Mouse (Mus musculus): Measurements from ENCODE around the gene Ermard. TPM values are rescaled to one million over a fixed set of nuclear protein-coding genes. Genes with fewer than 3 reads are reported as not detected.

Gene Ermard
- polyA plus RNA-seq, 1 experiment from 2014 or later: 94.3 TPM

DNA sequence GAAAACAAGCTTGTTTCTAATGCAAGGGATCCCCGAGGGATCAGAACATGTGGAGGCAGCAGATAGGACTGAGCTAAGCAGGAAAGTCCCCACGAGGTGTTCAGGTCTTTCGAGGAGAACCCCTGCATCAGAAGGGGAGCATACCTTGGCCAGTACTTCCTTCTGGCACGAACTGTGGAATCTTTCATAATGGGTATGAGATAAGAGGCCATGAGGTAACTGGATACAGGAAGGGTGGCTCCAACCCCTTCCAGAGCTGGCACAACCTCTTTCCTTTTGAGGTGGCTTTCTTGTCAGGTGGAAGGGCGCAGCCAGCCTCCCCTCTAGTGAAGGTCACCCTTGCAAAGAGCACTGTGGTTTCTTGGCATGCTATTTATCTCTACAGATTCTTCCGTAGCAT is 55.8 kb downstream of the Ermard start:
- 87% methylated on average over 6 of the region's 6 CpGs for WGBS
- no peak overlapping the region for H3K4me2 ChIP-seq
- no peak overlapping the region for H3K9ac ChIP-seq
- no peaks in the 10 kb centered on the region for H3K36me3 ChIP-seq (ENCODE audit: poor library complexity, severe bottlenecking)
- no peak overlapping the region for H3K27ac ChIP-seq
- H3K9me3 ChIP-seq (replicated peaks): no peaks in the 10 kb centered on the region
- no peak for ATAC-seq
- peaks cover 6% of the 10 kb centered on the region for H3K4me1 ChIP-seq
- no peaks in the 10 kb centered on the region for H3K27me3 ChIP-seq
- no peak overlapping the region for H3K4me3 ChIP-seq

- H3K27me3 ChIP-seq: no peaks in the 10 kb centered on the region
- no peak overlapping the region for H3K27ac ChIP-seq
- 95% methylated on average over 1 of the region's 1 CpGs for WGBS
- H3K4me3 ChIP-seq: no peak overlapping the region
- H3K4me1 ChIP-seq: peaks cover under 1% of the 10 kb centered on the region
- no peaks in the 10 kb centered on the region for H3K9me3 ChIP-seq (replicated peaks)
- no peak overlapping the region for H3K4me2 ChIP-seq
- H3K36me3 ChIP-seq (ENCODE audit: poor library complexity, severe bottlenecking): no peaks in the 10 kb centered on the region
- ATAC-seq: no peak
- no peak overlapping the region for H3K9ac ChIP-seq
These were observed 57.7 kb downstream of the Ermard start for GRCm38 (mm10) chr17:15098677-15099076.

- no peak for ATAC-seq
- no peak overlapping the region for H3K4me3 ChIP-seq
- WGBS: 81% methylated on average over 4 of the region's 4 CpGs
- no peaks in the 10 kb centered on the region for H3K36me3 ChIP-seq (ENCODE audit: poor library complexity, severe bottlenecking)
- H3K27ac ChIP-seq: no peak overlapping the region
- H3K4me1 ChIP-seq: no peaks in the 10 kb centered on the region
- H3K27me3 ChIP-seq: no peaks in the 10 kb centered on the region
- no peak overlapping the region for H3K9ac ChIP-seq
- no peak overlapping the region for H3K4me2 ChIP-seq
- H3K9me3 ChIP-seq (replicated peaks): no peaks in the 10 kb centered on the region
These were observed 60.3 kb downstream of the Ermard start for GRCm38 (mm10) chr17:15101355-15101754.

- WGBS: 92% methylated on average over 9 of the region's 9 CpGs
- Histone ChIP-seq H3K9me3 (replicated peaks) (no peaks in the 10 kb centered on the region), H3K36me3 (ENCODE audit: poor library complexity, severe bottlenecking) (no peaks in the 10 kb centered on the region), H3K4me3 (no peak overlapping the region), H3K4me2 (no peak overlapping the region), H3K27me3 (no peaks in the 10 kb centered on the region), H3K27ac (no peak overlapping the region), H3K9ac (no peak overlapping the region), H3K4me1 (peaks cover 16% of the 10 kb centered on the region)
- no peak for ATAC-seq
These were observed 66.2 kb downstream of the Ermard start for GRCm38 (mm10) chr17:15107143-15107649.

- Histone ChIP-seq H3K4me1 (peaks cover 16% of the 10 kb centered on the region), H3K9ac (no peak overlapping the region; the same call in 1 of the 2 replicates), H3K27ac (peak overlapping the region; percentile 25; the same call in 1 of the 2 replicates), H3K9me3 (replicated peaks) (no peaks in the 10 kb centered on the region), H3K27me3 (no peaks in the 10 kb centered on the region), H3K36me3 (ENCODE audit: poor library complexity, severe bottlenecking) (no peaks in the 10 kb centered on the region), H3K4me3 (no peak overlapping the region; the same call in 1 of the 2 replicates), H3K4me2 (peak overlapping the region; percentile 45)
- WGBS: 40% methylated on average over 20 of the region's 20 CpGs
- peak; percentile 79 for ATAC-seq
These were observed 67.7 kb downstream of the Ermard start for GRCm38 (mm10) chr17:15108473-15109441.

DNA sequence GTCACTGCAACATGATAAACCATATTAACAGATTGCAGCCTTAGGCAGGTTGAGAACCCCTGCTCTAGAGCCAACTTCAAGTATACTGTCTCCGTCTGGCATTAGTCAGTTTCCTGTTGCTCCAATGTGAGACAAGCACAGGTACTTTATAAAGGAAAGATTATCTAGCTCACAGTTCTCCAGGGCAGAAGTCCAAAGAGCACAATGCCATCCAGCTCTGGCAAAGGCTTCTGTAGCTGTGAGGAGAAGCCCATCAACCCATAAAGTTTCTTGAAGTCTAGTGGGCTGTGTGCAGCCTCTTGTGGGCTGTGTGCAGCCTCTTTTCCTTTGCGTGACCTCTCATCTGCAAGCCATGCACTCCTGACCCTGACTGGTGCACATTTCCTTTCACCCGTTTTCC is 74.5 kb downstream of the Ermard start:
- Histone ChIP-seq H3K9me3 (replicated peaks) (no peaks in the 10 kb centered on the region), H3K4me2 (no peak overlapping the region), H3K36me3 (ENCODE audit: poor library complexity, severe bottlenecking) (no peaks in the 10 kb centered on the region), H3K4me1 (no peaks in the 10 kb centered on the region), H3K27me3 (no peaks in the 10 kb centered on the region), H3K4me3 (no peak overlapping the region), H3K27ac (no peak overlapping the region), H3K9ac (no peak overlapping the region)
- WGBS: 90% methylated on average over 3 of the region's 3 CpGs
- no peak for ATAC-seq

DNA sequence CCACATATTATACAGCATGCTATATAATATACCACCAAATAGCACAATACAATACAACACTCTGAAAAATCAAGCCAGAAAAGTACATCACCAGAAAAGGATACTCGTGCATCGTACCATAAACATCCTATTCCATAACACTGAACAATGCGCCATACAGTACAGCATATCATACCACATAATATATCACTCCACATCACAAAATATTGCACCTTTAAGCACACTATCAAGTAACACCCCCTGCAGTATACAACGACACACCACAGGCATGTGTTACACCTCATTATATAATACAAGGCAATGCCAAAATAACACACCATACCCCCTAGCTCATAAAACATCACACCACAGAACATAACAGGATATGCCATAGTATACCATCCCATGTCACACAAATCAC is 79.1 kb downstream of the Ermard start:
- H3K9ac ChIP-seq: no peak overlapping the region
- H3K4me3 ChIP-seq: no peak overlapping the region
- H3K4me2 ChIP-seq: no peak overlapping the region
- H3K4me1 ChIP-seq: no peaks in the 10 kb centered on the region
- no peaks in the 10 kb centered on the region for H3K9me3 ChIP-seq (replicated peaks)
- no peak for ATAC-seq
- no peaks in the 10 kb centered on the region for H3K36me3 ChIP-seq (ENCODE audit: poor library complexity, severe bottlenecking)
- H3K27ac ChIP-seq: no peak overlapping the region
- no peaks in the 10 kb centered on the region for H3K27me3 ChIP-seq
- WGBS: 94% methylated on average over 4 of the region's 4 CpGs

DNA sequence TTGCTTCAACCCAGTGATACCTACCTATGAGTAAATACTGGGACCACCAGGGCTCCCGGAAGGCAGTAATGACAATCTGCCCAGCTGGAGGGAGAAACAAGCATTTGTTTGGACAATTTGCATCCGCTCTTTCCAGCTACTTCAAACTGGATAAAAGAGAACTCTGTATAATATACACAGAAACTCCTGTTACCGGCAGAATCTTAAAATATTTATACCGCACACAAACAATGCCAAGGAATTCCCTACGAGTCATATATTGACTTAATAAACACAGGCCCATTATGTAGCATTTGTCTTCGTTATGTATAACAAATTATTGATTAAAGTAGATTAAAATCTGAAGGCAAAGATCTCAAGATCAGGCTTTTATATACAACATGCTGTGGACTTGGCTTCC is 79.6 kb downstream of the Ermard start:
- no peak overlapping the region for H3K27ac ChIP-seq
- 82% methylated on average over 6 of the region's 6 CpGs for WGBS
- H3K4me1 ChIP-seq: no peaks in the 10 kb centered on the region

DNA sequence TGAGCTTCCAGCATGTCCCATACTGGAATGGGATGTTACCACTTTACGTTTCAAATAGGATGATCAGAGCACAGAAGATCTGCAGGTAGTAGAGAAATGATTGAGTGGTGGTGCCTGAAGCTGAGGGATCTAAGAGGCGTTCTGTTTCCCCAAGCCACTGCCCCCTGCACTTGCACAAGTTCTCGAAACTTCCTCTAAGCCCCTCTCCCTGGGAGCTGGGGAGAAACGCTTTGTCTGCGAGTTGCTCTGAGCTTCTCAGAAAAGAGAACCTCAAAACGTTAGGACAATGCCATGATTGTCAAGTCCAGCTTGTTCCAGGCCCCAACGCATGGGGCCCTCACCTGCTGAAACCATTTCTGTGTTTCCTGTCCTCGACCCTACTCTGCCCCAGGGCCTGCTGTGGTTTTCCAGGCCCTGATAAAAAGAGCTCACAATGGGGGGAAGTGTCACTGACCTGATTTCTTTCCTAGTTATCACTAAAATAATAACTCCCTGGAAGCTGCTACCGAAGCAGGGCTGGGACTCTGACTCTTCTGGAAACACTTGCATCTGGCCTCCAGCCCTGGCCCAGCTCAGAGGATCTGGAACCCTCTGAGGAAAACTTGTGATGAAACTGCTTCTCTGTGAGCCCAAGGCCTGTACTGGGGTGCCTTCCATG is 88.8 kb downstream of the Ermard start:
- Histone ChIP-seq H3K27me3 (no peaks in the 10 kb centered on the region), H3K27ac (no peak overlapping the region), H3K9me3 (replicated peaks) (no peaks in the 10 kb centered on the region), H3K4me3 (no peak overlapping the region), H3K9ac (no peak overlapping the region), H3K36me3 (ENCODE audit: poor library complexity, severe bottlenecking) (no peaks in the 10 kb centered on the region), H3K4me2 (no peak overlapping the region), H3K4me1 (no peaks in the 10 kb centered on the region)
- WGBS: 76% methylated on average over 9 of the region's 9 CpGs
- ATAC-seq: no peak

More for the DNA sequence above, 79.6 kb downstream of the Ermard start:
- H3K36me3 ChIP-seq (ENCODE audit: poor library complexity, severe bottlenecking): no peaks in the 10 kb centered on the region
- H3K27me3 ChIP-seq: no peaks in the 10 kb centered on the region
- no peaks in the 10 kb centered on the region for H3K9me3 ChIP-seq (replicated peaks)
- H3K4me3 ChIP-seq: no peak overlapping the region
- no peak overlapping the region for H3K9ac ChIP-seq
- H3K4me2 ChIP-seq: no peak overlapping the region
- no peak for ATAC-seq

DNA sequence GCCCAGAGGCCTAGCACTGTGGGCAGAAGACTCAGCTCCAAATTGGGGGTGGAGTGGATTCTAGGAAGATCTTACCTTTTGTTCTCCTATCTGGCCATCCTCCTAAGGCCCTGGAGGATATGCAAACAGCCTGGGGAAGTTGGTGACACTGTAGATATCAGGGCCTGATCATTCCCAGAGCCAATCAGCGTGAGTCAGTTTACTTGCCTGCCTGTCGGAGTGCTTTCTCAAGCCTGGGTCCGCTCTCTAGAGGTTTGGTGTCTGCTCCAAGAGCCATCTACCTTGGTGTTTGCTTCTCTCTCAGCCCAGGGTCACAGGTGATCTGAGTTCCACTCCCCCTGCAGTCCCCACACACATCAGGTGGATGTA is 89.3 kb downstream of the Ermard start:
- no peaks in the 10 kb centered on the region for H3K9me3 ChIP-seq (replicated peaks)

GRCm38 (mm10) chr17:15134905-15135669 is 94.1 kb downstream of the Ermard start:
- no peaks in the 10 kb centered on the region for H3K36me3 ChIP-seq (ENCODE audit: poor library complexity, severe bottlenecking)
- WGBS: 91% methylated on average over 12 of the region's 12 CpGs
- ATAC-seq: no peak
- H3K4me3 ChIP-seq: no peak overlapping the region
- no peaks in the 10 kb centered on the region for H3K9me3 ChIP-seq (replicated peaks)
- no peak overlapping the region for H3K4me2 ChIP-seq
- H3K27ac ChIP-seq: no peak overlapping the region
- no peak overlapping the region for H3K9ac ChIP-seq
- H3K4me1 ChIP-seq: peaks cover 4% of the 10 kb centered on the region; the same call in 1 of the 2 replicates
- no peaks in the 10 kb centered on the region for H3K27me3 ChIP-seq

More for the DNA sequence above, 89.3 kb downstream of the Ermard start:
- no peaks in the 10 kb centered on the region for H3K27me3 ChIP-seq
- WGBS: 87% methylated on average over 3 of the region's 3 CpGs
- H3K9ac ChIP-seq: no peak overlapping the region
- ATAC-seq: no peak
- H3K4me3 ChIP-seq: no peak overlapping the region
- H3K4me1 ChIP-seq: no peaks in the 10 kb centered on the region
- no peaks in the 10 kb centered on the region for H3K36me3 ChIP-seq (ENCODE audit: poor library complexity, severe bottlenecking)
- H3K27ac ChIP-seq: no peak overlapping the region
- H3K4me2 ChIP-seq: no peak overlapping the region
